Mouse (Mus musculus) lung, adult 18-20 months (tissue): ENCODE measurements around the gene Fkbp10.

ENCODE experiments used
- DNase-seq, 2 experiments: peaks; one replicate each; pipeline ENCODE4 v3.0.0; 2022; ENCODE audit warnings: mixed read lengths in 2 of 2

Fkbp10 gene

GRCm38 (mm10) chr11:100413541-100413940 lies 2.0 kb upstream of the Fkbp10 start:
- no peak for DNase-seq

- peak; percentile 81 to 87 for DNase-seq
Observed at GRCm38 (mm10) chr11:100414021-100414913, 1.2 kb upstream of the Fkbp10 start, which contains the start of gene P3h4. Gene P3h4 (minus strand): TSS chr11:100414836.

- DNase-seq: no peak
Observed at GRCm38 (mm10) chr11:100421537-100421936, 6.0 kb downstream of the Fkbp10 start.

- DNase-seq: no peak
Observed at GRCm38 (mm10) chr11:100423836-100424235, 8.3 kb downstream of the Fkbp10 start.

GRCm38 (mm10) chr11:100425851-100426250 lies 10.4 kb downstream of the Fkbp10 start:
- peak; percentile 69 to 82 for DNase-seq

GRCm38 (mm10) chr11:100426820-100427219 lies 11.3 kb downstream of the Fkbp10 start:
- no peak for DNase-seq

GRCm38 (mm10) chr11:100428612-100429199 lies 13.2 kb downstream of the Fkbp10 start:
- DNase-seq: no peak

GRCm38 (mm10) chr11:100430052-100430451 lies 14.6 kb downstream of the Fkbp10 start:
- no peak for DNase-seq

GRCm38 (mm10) chr11:100432002-100432401 lies 16.5 kb downstream of the Fkbp10 start:
- peak in 1 of 2 experiments; percentile 42 for DNase-seq

GRCm38 (mm10) chr11:100435678-100436246 lies 20.3 kb downstream of the Fkbp10 start:
- DNase-seq: no peak

- DNase-seq: no peak
Observed at GRCm38 (mm10) chr11:100437901-100438300, 22.4 kb downstream of the Fkbp10 start.

- DNase-seq: peak; percentile 86 to 91
Observed at GRCm38 (mm10) chr11:100440691-100441522, 25.4 kb downstream of the Fkbp10 start.

- DNase-seq: no peak
Observed at GRCm38 (mm10) chr11:100441797-100442196, 26.3 kb downstream of the Fkbp10 start, which contains the start of the genes Nt5c3b and Klhl10. Gene Nt5c3b (minus strand): TSS chr11:100441808. Gene Klhl10 (plus strand): TSS chr11:100441917.

GRCm38 (mm10) chr11:100442625-100443024 lies 27.1 kb downstream of the Fkbp10 start:
- DNase-seq: no peak

GRCm38 (mm10) chr11:100457247-100457646 lies 41.8 kb downstream of the Fkbp10 start:
- peak in 1 of 2 experiments; percentile 21 for DNase-seq

- no peak for DNase-seq
Observed at GRCm38 (mm10) chr11:100457711-100458110, 42.2 kb downstream of the Fkbp10 start.

GRCm38 (mm10) chr11:100462699-100463098 lies 47.2 kb downstream of the Fkbp10 start:
- no peak for DNase-seq

GRCm38 (mm10) chr11:100465229-100465792 lies 49.8 kb downstream of the Fkbp10 start:
- DNase-seq: no peak

- DNase-seq: no peak
Observed at GRCm38 (mm10) chr11:100465833-100466232, 50.3 kb downstream of the Fkbp10 start.

- DNase-seq: peak in 1 of 2 experiments; percentile 4
Observed at GRCm38 (mm10) chr11:100471352-100472196, 56.1 kb downstream of the Fkbp10 start.
